Mouse (Mus musculus) G1E (cell line): ENCODE measurements around the gene Rfwd3.

Experiments used
- CTCF ChIP-seq: IDR thresholded peaks from 2 replicates; pipeline ENCODE4 v1.5.1; 2012; ENCODE audit warnings: low read depth, low read length, inconsistent platforms, mixed read lengths
- GATA1 ChIP-seq: IDR thresholded peaks from 2 replicates; pipeline ENCODE4 v1.6.1; 2012; ENCODE audit warnings: borderline replicate concordance, low read length, inconsistent platforms, mixed read lengths
- POLR2AphosphoS5 ChIP-seq: IDR thresholded peaks from 2 replicates; pipeline ENCODE4 v1.6.1; 2012; ENCODE audit warnings: low read depth, low read length, inconsistent platforms; ENCODE audit not compliant: insufficient replicate concordance
- TAL1 ChIP-seq: conservative IDR thresholded peaks from 2 replicates; pipeline ENCODE4 v1.6.1; 2012; ENCODE audit warnings: low read depth, low read length, inconsistent platforms, mixed read lengths

- TF ChIP-seq TAL1 (no peak), CTCF (no peak), GATA1 (no peak), POLR2AphosphoS5 (no peak)
Measured at GRCm38 (mm10) chr8:111224153-111224552, 75.9 kb downstream of the Rfwd3 start.
